Mouse (Mus musculus) intestine, postnatal 0 days (tissue): ENCODE results near the gene Pacsin2. TPM values are rescaled to one million over a fixed set of nuclear protein-coding genes. Genes with fewer than 3 reads are reported as not detected.

Source experiments
- ATAC-seq: fragments of 200-750 bp; cut with Nextera tagmentation; 2 replicates; pipeline ENCODE4 v1.8.0; 2017; ENCODE audit warnings: mild to moderate bottlenecking, moderate TSS enrichment, moderate library complexity
- H3K27ac ChIP-seq: fragments of 300-500 bp; sonication (generic); 2 replicates; pipeline ENCODE4 v1.5.1; 2014; ENCODE audit warnings: mild to moderate bottlenecking, low read depth, low read length, moderate library complexity
- H3K27me3 ChIP-seq: fragments of 300-500 bp; sonication (generic); replicated peaks from 2 replicates; pipeline ENCODE4 v1.6.1; 2014; ENCODE audit warnings: low read length, mixed read lengths; ENCODE audit not compliant: control insufficient read depth, insufficient read depth
- H3K36me3 ChIP-seq: fragments of 300-500 bp; sonication (generic); 2 replicates; pipeline ENCODE4 v1.6.1; 2014; ENCODE audit warnings: mild to moderate bottlenecking, moderate library complexity; ENCODE audit not compliant: control insufficient read depth, insufficient read depth
- H3K4me1 ChIP-seq: fragments of 300-500 bp; sonication (generic); replicated peaks from 2 replicates; pipeline ENCODE4 v1.6.1; 2014; ENCODE audit warnings: antibody characterized with exemption, low read length, mixed read lengths; ENCODE audit not compliant: control insufficient read depth, insufficient read depth
- H3K4me2 ChIP-seq: fragments of 300-500 bp; sonication (generic); replicated peaks from 2 replicates; pipeline ENCODE4 v1.6.1; 2014; ENCODE audit warnings: low read depth, mild to moderate bottlenecking, moderate library complexity
- H3K4me3 ChIP-seq: fragments of 300-500 bp; sonication (generic); 2 replicates; pipeline ENCODE4 v1.5.1; 2014; ENCODE audit warnings: low read depth, low read length
- H3K9ac ChIP-seq: fragments of 300-500 bp; sonication (generic); 2 replicates; pipeline ENCODE4 v1.6.1; 2014; ENCODE audit warnings: mild to moderate bottlenecking, low read depth, low read length
- H3K9me3 ChIP-seq: fragments of 300-500 bp; sonication (generic); 2 replicates; pipeline ENCODE4 v1.6.1; 2016; ENCODE audit warnings: mixed run types; ENCODE audit not compliant: control insufficient read depth
- CTCF ChIP-seq: sonication (generic); IDR thresholded peaks from 2 replicates; pipeline ENCODE4 v1.5.1; 2016; ENCODE audit warnings: low read depth, mild to moderate bottlenecking, control low read depth, antibody characterized with exemption, moderate library complexity
- WGBS: fragments of 180-500 bp; shearing (Covaris S2); extraction: QIAGEN DNeasy Blood & Tissue Kit; methylation state at CpG from one replicate; pipeline ENCODE4 v1.1.7; 2014; 5-methylcytosine and 5-hydroxymethylcytosine counted together
- polyA plus RNA-seq: library from polyadenylated mRNA; unstranded; fragments of >200 nt; fragmentation: Nextera tagmentation; extraction: Ambion mirVana; gene quantifications from 2 replicates; pipeline ENCODE4 v1.2.1, GENCODE M21; 2015

The Pacsin2 gene
- polyA plus RNA-seq, 1 experiment from 2014 or later = 40.9 TPM

- TF ChIP-seq CTCF = no peak
- H3K36me3 ChIP-seq = no peaks in the 10 kb centered on the region
- no peaks in the 10 kb centered on the region for H3K9me3 ChIP-seq
- no peak overlapping the region for H3K9ac ChIP-seq
- peak overlapping the region; percentile 42 for H3K4me2 ChIP-seq
- peak; percentile 96 for ATAC-seq
- H3K27me3 ChIP-seq = no peaks in the 10 kb centered on the region
- 41% methylated on average over 10 of the region's 10 CpGs for WGBS
- no peak overlapping the region for H3K4me3 ChIP-seq
- H3K27ac ChIP-seq = peak overlapping the region; percentile 57
- H3K4me1 ChIP-seq = no peaks in the 10 kb centered on the region
These were observed 9.5 kb upstream of the Pacsin2 start for GRCm38 (mm10) chr15:83473832-83474465.

- H3K36me3 ChIP-seq = no peaks in the 10 kb centered on the region
- H3K9me3 ChIP-seq = no peaks in the 10 kb centered on the region
- no peak overlapping the region for H3K27ac ChIP-seq
- 93% methylated on average over 1 of the region's 1 CpGs for WGBS
- H3K9ac ChIP-seq = no peak overlapping the region
- no peak for TF ChIP-seq CTCF
- H3K27me3 ChIP-seq = no peaks in the 10 kb centered on the region
- no peak for ATAC-seq
- H3K4me3 ChIP-seq = no peak overlapping the region
- H3K4me1 ChIP-seq = no peaks in the 10 kb centered on the region
- no peak overlapping the region for H3K4me2 ChIP-seq
These were observed 8.8 kb upstream of the Pacsin2 start for GRCm38 (mm10) chr15:83473251-83473650.

GRCm38 (mm10) chr15:83471476-83471875 lies 7.1 kb upstream of the Pacsin2 start:
- no peaks in the 10 kb centered on the region for H3K36me3 ChIP-seq
- H3K4me1 ChIP-seq = no peaks in the 10 kb centered on the region
- ATAC-seq = no peak
- no peak overlapping the region for H3K4me3 ChIP-seq
- no peak overlapping the region for H3K4me2 ChIP-seq
- no peak overlapping the region for H3K9ac ChIP-seq
- no peak for TF ChIP-seq CTCF
- H3K27ac ChIP-seq = no peak overlapping the region
- WGBS = 74% methylated on average over 7 of the region's 7 CpGs
- H3K27me3 ChIP-seq = no peaks in the 10 kb centered on the region
- no peaks in the 10 kb centered on the region for H3K9me3 ChIP-seq

- H3K4me3 ChIP-seq = no peak overlapping the region
- no peaks in the 10 kb centered on the region for H3K4me1 ChIP-seq
- no peaks in the 10 kb centered on the region for H3K27me3 ChIP-seq
- H3K4me2 ChIP-seq = no peak overlapping the region
- 89% methylated on average over 8 of the region's 8 CpGs for whole genome bisulfite sequencing
- TF ChIP-seq CTCF = no peak
- ATAC-seq = no peak
- no peak overlapping the region for H3K9ac ChIP-seq
- H3K36me3 ChIP-seq = no peaks in the 10 kb centered on the region
- no peaks in the 10 kb centered on the region for H3K9me3 ChIP-seq
- H3K27ac ChIP-seq = no peak overlapping the region
These were observed 6.0 kb upstream of the Pacsin2 start for GRCm38 (mm10) chr15:83470443-83470842.

- TF ChIP-seq CTCF = peak; percentile 27; the same call in 1 of the 2 replicates
- Histone ChIP-seq H3K9me3 (no peaks in the 10 kb centered on the region), H3K27ac (no peak overlapping the region), H3K9ac (no peak overlapping the region), H3K4me1 (no peaks in the 10 kb centered on the region), H3K4me2 (no peak overlapping the region), H3K36me3 (no peaks in the 10 kb centered on the region), H3K4me3 (no peak overlapping the region), H3K27me3 (no peaks in the 10 kb centered on the region)
- 52% methylated on average over 6 of the region's 6 CpGs for WGBS
- ATAC-seq = no peak
These were observed 4.9 kb upstream of the Pacsin2 start for GRCm38 (mm10) chr15:83469279-83469821.

- TF ChIP-seq CTCF = no peak
- H3K9ac ChIP-seq = no peak overlapping the region
- H3K27me3 ChIP-seq = no peaks in the 10 kb centered on the region
- 46% methylated on average over 9 of the region's 9 CpGs for WGBS
- no peak overlapping the region for H3K4me2 ChIP-seq
- no peak overlapping the region for H3K27ac ChIP-seq
- H3K4me1 ChIP-seq = no peaks in the 10 kb centered on the region
- no peak for ATAC-seq
- H3K4me3 ChIP-seq = no peak overlapping the region
- no peaks in the 10 kb centered on the region for H3K9me3 ChIP-seq
- H3K36me3 ChIP-seq = no peaks in the 10 kb centered on the region
These were observed 3.0 kb upstream of the Pacsin2 start for GRCm38 (mm10) chr15:83467232-83467966.
